Mouse (Mus musculus): ENCODE results near the gene Wfs1.
"Not testable (repeated sequence)": the region's sequence is repeated elsewhere in the genome, so short reads cannot be mapped to it uniquely, and the experiment has no call there.

The Wfs1 gene

DNA sequence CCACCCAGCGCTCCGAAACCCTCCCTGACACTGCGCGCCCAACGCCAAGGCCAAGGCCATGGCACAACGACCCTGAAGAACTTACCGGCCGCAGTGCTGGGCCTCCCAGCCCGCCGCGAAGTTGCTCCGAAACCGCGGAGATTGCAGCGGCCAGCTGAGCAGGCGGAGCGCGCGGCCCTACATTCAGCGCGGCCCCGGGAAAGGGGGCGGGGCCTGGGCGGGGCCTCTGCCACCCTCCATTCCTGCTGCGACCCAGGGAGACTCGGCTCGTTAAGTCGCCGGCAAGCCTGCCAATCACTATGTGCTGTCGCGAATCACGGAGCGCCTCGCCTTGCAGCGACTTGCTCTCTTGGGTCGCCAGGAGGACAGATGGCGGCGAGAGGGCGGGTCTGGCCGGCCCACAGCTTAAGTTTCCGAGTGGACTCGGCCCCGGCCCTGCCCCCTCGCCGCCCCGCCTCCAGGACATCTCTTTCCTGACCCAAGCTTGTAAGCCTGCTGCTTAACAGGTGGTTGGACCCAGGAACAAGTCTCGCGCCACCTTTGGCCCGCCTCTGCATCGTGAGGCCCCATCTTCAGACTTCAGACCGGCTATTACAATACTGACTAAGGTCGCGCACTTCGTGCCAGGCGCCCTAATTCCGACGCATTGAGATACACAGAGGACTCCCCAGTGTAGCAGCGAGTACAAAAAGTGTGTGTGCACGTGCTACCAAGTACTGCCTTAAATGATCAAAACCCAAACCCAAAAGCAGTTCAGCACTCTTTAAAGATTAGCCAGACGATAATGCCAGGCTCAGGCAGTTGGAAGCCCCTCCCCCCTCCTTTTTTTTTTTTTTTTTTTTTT, at the start of gene Wfs1:
TSS of gene Wfs1 (minus strand) at position 425 of the 844 bp plus-strand sequence.
- peak; percentile 69 for DNase-seq (ENCODE audit: extremely low read depth, low read depth, low spot score)

GRCm38 (mm10) chr5:37036884-37037283, 47.9 kb upstream of the Wfs1 start:
- DNase-seq (ENCODE audit: extremely low read depth, low read depth, low spot score) = no peak

GRCm38 (mm10) chr5:37035896-37036295, 46.9 kb upstream of the Wfs1 start:
- no peak for DNase-seq (ENCODE audit: extremely low read depth, low read depth, low spot score)

DNA sequence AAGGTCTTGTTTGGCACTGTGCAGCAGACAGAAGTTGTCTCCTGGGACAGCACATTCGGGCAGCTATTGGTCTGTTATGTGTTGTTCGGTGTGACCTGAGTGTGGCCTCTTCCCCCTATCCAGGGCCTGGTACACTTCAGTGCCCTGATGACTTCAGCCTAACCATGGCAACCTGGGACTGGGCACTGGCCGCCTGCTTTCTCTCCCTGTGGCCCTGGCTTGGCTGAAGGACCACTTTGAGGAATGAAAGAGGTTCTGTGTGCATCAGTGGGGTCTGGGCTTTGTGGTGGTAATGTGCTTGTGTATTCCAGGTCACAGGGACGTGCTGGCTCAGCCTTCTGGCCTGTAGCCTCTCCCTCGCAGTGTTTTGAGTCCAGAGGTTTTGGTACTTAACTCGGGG, 46.2 kb upstream of the Wfs1 start:
- DNase-seq (ENCODE audit: extremely low read depth, low read depth, low spot score) = no peak

- DNase-seq (ENCODE audit: extremely low read depth, low read depth, low spot score) = no peak
Observed at GRCm38 (mm10) chr5:37030753-37031152, 41.7 kb upstream of the Wfs1 start.

- DNase-seq (ENCODE audit: extremely low read depth, low read depth, low spot score) = no peak
Observed at GRCm38 (mm10) chr5:37029326-37029905, 40.4 kb upstream of the Wfs1 start.

DNA sequence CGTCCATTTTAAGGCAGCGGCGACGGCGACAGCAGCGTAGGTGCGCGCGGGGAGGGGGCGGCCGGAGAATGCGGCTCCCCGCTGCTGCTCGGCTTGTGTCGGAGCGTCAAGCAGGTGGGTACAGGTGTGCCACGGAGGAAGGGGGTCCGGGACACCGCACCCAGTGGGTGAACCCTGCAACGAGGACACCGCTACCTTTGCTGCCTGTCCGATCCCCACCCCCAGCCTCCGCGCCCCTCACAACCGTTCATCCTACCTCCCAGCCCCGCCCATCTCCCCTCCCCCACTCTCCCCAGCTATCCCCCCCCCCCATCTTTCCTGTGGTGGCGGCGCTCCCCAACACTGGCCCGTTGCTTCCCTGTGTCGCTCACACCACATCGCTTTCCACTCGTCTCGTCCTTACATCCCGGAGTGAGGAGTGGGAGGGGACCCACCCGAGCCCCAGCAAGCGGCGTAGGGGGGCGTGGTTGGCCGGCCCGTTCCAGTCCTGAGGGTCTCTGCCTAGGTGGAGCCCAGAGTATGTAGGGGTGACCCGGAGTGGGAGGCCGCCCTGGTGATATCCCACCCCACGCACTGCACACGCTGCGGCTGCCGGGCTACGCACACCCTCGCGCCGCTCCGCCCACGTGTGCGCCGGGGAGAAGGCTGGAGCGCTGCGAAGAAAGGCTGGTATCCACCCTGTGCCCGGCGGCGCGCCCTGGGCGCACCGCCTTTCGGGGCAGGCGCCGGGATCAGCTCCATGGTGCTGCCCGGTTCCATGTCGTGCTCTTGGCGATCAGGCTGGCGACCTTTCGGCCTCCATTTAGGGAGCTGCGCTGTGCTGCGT, 39.7 kb upstream of the Wfs1 start:
- DNase-seq (ENCODE audit: extremely low read depth, low read depth, low spot score) = no peak

GRCm38 (mm10) chr5:37028104-37028485, 39.1 kb upstream of the Wfs1 start:
- DNase-seq (ENCODE audit: extremely low read depth, low read depth, low spot score) = no peak

DNA sequence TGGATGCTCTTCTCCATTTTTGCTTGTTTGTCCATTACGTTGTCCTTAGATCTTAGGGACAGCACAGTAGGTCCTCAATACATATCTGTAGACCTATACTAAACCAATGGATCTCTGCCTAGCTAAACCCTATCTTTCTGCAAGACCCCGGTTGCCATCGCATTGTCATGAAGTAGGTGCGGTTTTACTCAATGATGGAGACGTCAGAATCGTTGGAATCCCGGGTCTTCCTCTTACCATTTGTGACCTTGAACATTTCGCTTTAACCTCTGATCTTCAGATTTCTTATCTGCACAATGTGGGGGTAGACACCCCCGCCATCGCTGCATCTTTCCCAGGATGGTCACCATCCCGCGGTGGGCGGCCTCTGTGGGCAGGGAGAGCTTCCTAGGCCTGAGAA, 38.7 kb upstream of the Wfs1 start:
- no peak for DNase-seq (ENCODE audit: extremely low read depth, low read depth, low spot score)

GRCm38 (mm10) chr5:37017222-37017621, 28.2 kb upstream of the Wfs1 start:
- DNase-seq (ENCODE audit: extremely low read depth, low read depth, low spot score) = no peak

- no peak for DNase-seq (ENCODE audit: extremely low read depth, low read depth, low spot score)
Observed at GRCm38 (mm10) chr5:37015612-37016310, 26.8 kb upstream of the Wfs1 start.

DNA sequence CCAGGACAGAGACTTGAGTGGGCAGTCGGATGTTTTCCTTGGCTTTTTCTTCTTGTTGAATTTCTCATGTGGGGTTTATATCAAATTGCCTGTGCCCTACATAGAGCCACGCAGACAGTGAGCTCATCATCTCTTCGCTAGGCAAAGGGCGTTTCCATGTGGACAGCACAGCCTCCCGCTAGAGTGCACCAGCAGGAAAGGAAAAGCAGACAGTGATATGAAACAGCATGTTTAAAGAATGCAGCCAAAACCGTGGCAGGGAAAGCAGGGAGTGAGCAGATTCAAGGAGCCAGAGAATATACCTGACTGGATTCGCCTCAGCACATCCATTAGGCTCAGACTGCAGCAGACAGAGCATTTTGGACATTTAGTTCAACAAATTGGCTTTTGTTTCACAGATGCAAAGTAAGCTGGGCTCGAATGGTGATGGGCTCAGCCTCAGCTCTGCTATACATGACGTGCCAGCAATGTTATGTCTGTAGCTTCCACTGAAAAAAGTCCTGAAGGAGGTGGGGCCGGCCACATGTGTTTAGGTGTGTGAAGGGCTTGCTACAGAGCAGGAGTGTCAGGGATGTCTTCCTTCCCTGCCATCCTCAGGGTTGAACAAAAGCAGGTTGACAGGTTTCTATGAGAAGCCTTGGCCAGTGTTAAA, 21.8 kb upstream of the Wfs1 start:
- DNase-seq (ENCODE audit: extremely low read depth, low read depth, low spot score) = no peak

DNA sequence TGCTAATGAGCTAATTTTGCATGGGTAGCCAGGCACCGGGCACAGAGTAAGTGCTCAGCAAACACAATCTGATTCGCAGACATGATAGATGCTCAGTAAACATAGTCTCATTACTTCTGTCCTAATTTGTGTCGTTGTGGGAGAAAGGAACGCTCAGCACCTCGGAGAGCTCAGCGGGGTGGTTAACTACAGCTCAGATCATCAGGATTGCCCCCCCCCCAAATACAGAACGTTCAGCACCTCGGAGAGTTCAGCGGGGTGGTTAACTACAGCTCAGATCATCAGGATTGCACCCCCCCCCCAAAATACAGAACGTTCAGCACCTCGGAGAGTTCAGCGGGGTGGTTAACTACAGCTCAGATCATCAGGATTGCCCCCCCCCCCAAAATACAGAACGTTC, 20.8 kb upstream of the Wfs1 start:
- DNase-seq (ENCODE audit: extremely low read depth, low read depth, low spot score) = not testable (repeated sequence)

GRCm38 (mm10) chr5:37002001-37002400, 13.0 kb upstream of the Wfs1 start:
- DNase-seq (ENCODE audit: extremely low read depth, low read depth, low spot score) = no peak

DNA sequence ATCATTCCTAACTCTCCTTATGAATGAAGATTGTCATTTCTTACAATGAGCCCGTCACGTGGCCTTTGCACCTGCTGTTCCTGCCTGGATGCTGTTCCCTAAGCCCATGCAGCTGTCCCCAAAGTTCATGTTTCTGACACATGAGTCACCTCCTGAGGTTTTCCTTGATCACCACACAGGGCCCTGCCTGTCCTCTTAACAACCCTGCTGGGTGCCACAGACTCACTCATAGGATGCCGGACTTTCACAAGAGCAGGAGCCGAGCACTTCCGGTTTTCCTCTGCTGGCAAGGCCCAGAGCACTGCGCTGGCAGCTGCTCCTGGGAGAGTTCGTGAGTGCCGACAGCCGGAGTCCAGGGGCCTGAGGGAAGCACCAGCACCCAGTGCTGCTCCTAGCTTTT, 12.0 kb upstream of the Wfs1 start:
- no peak for DNase-seq (ENCODE audit: extremely low read depth, low read depth, low spot score)

GRCm38 (mm10) chr5:36997996-36998395, 9.0 kb upstream of the Wfs1 start:
- DNase-seq (ENCODE audit: extremely low read depth, low read depth, low spot score) = no peak

DNA sequence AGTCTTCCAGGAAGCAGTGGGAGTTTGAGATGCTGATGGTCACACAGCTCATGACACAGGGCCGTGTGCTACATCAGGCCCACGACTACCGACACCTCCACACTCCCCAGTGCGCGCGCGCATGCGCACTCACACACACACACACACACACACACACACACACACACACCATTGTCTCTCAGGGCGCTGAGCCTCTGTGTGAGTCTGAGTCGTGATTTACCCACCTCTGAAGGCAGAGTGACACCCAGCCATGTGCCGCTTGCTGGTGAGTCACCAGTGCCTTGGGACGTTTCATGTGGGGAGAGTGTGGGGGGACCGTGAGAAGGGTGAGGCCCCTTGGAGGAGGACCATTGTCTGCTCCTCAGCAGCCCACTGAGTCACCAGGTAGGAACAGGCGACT, 7.4 kb upstream of the Wfs1 start:
- DNase-seq (ENCODE audit: extremely low read depth, low read depth, low spot score) = no peak

GRCm38 (mm10) chr5:36990631-36991350, 1.8 kb upstream of the Wfs1 start:
- no peak for DNase-seq (ENCODE audit: extremely low read depth, low read depth, low spot score)

DNA sequence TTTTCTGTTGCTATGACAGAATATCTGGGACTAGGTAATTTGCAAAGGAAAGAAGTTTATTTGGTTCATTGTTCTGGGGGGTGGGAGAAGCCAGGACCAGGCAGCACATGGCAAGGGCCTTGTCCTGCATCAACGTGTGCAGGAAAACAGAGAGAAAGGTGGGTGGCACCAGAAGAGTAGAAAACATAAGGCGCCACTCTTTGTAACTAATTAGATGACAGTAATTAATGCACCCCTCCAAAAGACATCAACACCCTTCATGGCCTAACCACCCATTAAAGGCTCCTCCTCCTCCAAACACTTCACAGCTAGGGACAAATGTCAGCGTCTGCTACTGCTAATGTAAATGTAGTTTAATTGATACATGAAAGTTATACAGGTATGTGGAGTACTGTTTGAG, 1.2 kb upstream of the Wfs1 start:
- no peak for DNase-seq (ENCODE audit: extremely low read depth, low read depth, low spot score)

DNA sequence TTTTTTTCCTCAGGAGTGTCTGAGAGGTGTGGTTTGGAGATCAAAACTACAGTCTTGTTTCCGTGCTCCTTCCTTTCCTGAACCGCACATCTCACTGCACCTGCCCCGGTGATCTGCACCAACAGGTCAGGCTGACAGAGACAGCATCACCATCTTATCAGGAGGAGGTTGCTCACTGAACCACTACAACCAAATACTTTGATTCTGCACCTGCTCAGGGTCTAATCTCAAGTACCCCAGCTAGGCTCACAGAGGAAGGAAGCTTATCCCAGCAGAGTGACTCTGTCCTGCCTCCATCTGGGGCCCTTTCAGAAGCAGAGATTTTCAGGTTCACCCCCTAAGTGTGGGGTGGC, 596 bp upstream of the Wfs1 start:
- DNase-seq (ENCODE audit: extremely low read depth, low read depth, low spot score) = no peak
